Mouse (Mus musculus) layer of hippocampus, adult 11-12 months (tissue): ENCODE results near the gene Pcdh9.

ENCODE experiments used
- DNase-seq: peaks from one replicate; pipeline ENCODE4 v3.0.0; 2022; ENCODE audit warnings: low spot score

Gene Pcdh9

DNA sequence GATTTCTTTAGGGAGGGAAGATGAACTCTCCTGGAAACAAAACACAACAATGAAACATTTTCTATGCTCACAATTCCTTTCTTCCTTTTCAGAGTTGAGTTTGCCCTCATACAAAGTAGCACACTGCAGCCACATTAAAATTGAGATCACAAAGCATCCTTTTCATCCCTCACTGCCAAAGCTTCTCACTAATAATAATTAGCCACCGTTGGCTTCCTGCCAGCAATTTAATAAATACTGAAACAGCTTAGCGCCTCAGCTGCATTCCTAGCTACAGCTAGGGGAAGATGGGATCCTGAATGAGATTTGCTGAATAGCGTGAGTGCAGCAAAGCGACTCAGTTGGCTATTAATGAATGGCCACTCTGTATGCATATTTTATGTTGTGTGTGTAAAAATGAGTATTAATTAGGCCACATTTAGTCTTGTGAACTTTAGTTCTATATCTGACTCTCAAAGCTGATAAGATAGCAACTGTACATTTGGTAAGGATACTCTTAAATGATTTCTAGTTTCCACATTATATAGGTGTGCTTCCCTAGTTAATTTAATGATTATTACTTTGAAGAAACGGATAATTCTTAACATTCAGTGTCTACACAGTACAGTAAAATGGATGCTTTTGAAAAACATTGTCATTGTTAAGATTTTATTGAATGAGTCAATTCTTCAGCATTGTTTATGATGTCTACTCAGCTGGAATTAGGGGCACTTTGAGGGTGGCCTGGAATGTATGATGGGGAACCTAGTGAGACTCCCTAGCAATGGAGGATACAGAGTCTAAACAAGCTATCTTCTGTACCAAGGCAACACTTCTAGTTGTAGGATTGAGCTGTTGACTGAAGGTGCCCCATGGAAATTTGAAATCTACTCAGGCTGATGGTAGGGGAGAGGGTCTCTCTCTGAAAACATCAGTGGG, 881.1 kb downstream of the Pcdh9 start:
- peak; percentile 52 for DNase-seq
